ENCODE assay signal across 25 mouse cellular contexts in genomic region chr13:8881611-8882010, GRCm38 (mm10).
"Had no signal": no experiment of that assay in that cellular context is flagged by ENCODE, and none has a peak within 500 bp of the region (broad histone marks: within the 10 kb centered on the region; RNA-seq: fewer than 3 reads in every experiment).

No protein-coding gene starts in this region.

- H3K4me3 ChIP-seq: gastrocnemius, adult 2 months; heart, adult 2 months; heart, embryonic 13.5 days; heart, embryonic 15.5 days; hindbrain, embryonic 13.5 days; hindbrain, embryonic 15.5 days; intestine, embryonic 15.5 days; layer of hippocampus, adult 2 months; left cerebral cortex, adult 2 months; limb, embryonic 10.5 days; limb, embryonic 12.5 days; liver, embryonic 13.5 days; liver, embryonic 15.5 days had no signal

- ATAC-seq: inflammation-experienced regulatory T-cells, adult 6 months; intestine, embryonic 15.5 days; intestine, postnatal 0 days had no signal

- DNase-seq: gastrocnemius, adult 2 months; gastrocnemius, postnatal 14 days; gastrocnemius, postnatal 36 days; heart, adult 2 months; heart, postnatal 14 days; heart, postnatal 36 days; kidney, adult 18-20 months; kidney, adult 8-10 months; kidney, postnatal 10 days; kidney, postnatal 25 days; kidney, postnatal 4 days; liver; liver, embryonic 13.5 days had no signal

- H3K4me1 ChIP-seq: heart, embryonic 15.5 days; intestine, embryonic 15.5 days; limb, embryonic 10.5 days had no signal

- H3K36me3 ChIP-seq: heart, embryonic 13.5 days; heart, embryonic 15.5 days; hindbrain, embryonic 13.5 days; hindbrain, embryonic 15.5 days; intestine, embryonic 15.5 days; limb, embryonic 10.5 days; limb, embryonic 12.5 days; liver, embryonic 13.5 days; liver, embryonic 15.5 days had no signal

- H3K27me3 ChIP-seq: heart, embryonic 13.5 days; heart, embryonic 15.5 days; hindbrain, embryonic 13.5 days; hindbrain, embryonic 15.5 days; intestine, embryonic 15.5 days; limb, embryonic 12.5 days; liver, embryonic 13.5 days; liver, embryonic 15.5 days had no signal

- H3K9me3 ChIP-seq: heart, embryonic 13.5 days; heart, embryonic 15.5 days; hindbrain, embryonic 13.5 days; hindbrain, embryonic 15.5 days; intestine, embryonic 15.5 days; limb, embryonic 10.5 days; limb, embryonic 12.5 days; liver, embryonic 13.5 days; liver, embryonic 15.5 days had no signal
